Mouse (Mus musculus) heart, adult 2 months (tissue): ENCODE measurements around the gene Selenoo. TPM values are rescaled to one million over a fixed set of nuclear protein-coding genes. Genes with fewer than 3 reads are reported as not detected.
A peak's percentile ranks its signal among the peaks of the same experiment; 100 is the strongest.

Experiments used
- DNase-seq, 2 experiments: peaks; one replicate each; pipeline ENCODE4 v3.0.0; 2021
- H3K27ac ChIP-seq: fragments of 200-600 bp; 2 replicates; pipeline ENCODE4 v1.8.1; 2022
- H3K27me3 ChIP-seq: fragments of 200-500 bp; 2 replicates; pipeline ENCODE4 v1.6.1; 2012; ENCODE audit warnings: mild to moderate bottlenecking, low read length, inconsistent platforms, mixed read lengths; ENCODE audit not compliant: control insufficient read depth, insufficient read depth
- H3K36me3 ChIP-seq: fragments of 200-500 bp; 2 replicates; pipeline ENCODE4 v1.6.1; 2012; ENCODE audit warnings: low read length, inconsistent platforms; ENCODE audit not compliant: control insufficient read depth, insufficient read depth
- H3K4me1 ChIP-seq: fragments of 200-500 bp; 2 replicates; pipeline ENCODE4 v1.6.1; 2011; ENCODE audit warnings: low read length; ENCODE audit not compliant: control insufficient read depth, insufficient read depth
- H3K4me3 ChIP-seq: fragments of 200-600 bp; 2 replicates; pipeline ENCODE4 v1.8.1; 2022
- H3K79me2 ChIP-seq: fragments of 200-500 bp; replicated peaks from 2 replicates; pipeline ENCODE4 v1.6.1; 2012; ENCODE audit warnings: mild to moderate bottlenecking, inconsistent platforms, low read length, moderate library complexity, mixed read lengths; ENCODE audit not compliant: control insufficient read depth, insufficient read depth
- H3K9ac ChIP-seq: fragments of 200-500 bp; 2 replicates; pipeline ENCODE4 v1.6.1; 2012; ENCODE audit warnings: low read depth, mild to moderate bottlenecking, control low read depth, inconsistent platforms, low read length, mixed read lengths
- CTCF ChIP-seq: fragments of 200-600 bp; IDR thresholded peaks from 2 replicates; pipeline ENCODE4 v1.8.1; 2022; ENCODE audit warnings: antibody characterized with exemption, mild to moderate bottlenecking, moderate library complexity
- EP300 ChIP-seq: fragments of 200-500 bp; IDR thresholded peaks from 2 replicates; pipeline ENCODE4 v1.6.1; 2011; ENCODE audit warnings: low read depth, low read length, control low read depth; ENCODE audit not compliant: insufficient read depth
- POLR2A ChIP-seq: fragments of 200-500 bp; IDR thresholded peaks from 2 replicates; pipeline ENCODE4 v1.6.1; 2011; ENCODE audit warnings: mild to moderate bottlenecking, low read depth, low read length, control low read depth; ENCODE audit not compliant: insufficient read depth
- WGBS: fragments of 180-500 bp; shearing (Covaris S2); methylation state at CpG from one replicate; pipeline ENCODE4 v1.1.7; 2018; 5-methylcytosine and 5-hydroxymethylcytosine counted together
- intact Hi-C: fragments of 180-260 bp; cut with DNase I; formaldehyde crosslinking; loops from one replicate; pipeline ENCODE4 v1.15.1; 2025
- long read RNA-seq: library from polyadenylated mRNA; stranded (forward); transcript quantifications from one replicate; pipeline ENCODE4 v2.0.0, GENCODE M21; 2021
- polyA plus RNA-seq: library from polyadenylated mRNA; depleted of rRNA; stranded (reverse); fragments of >200 nt; gene quantifications from 2 replicates; pipeline ENCODE4 v1.2.3, GENCODE M21; 2012; rRNA removed
- total RNA-seq, 2 experiments: library from RNA; stranded (reverse); gene quantifications; 2 replicates each; pipeline ENCODE4 v1.2.3; 2021

Gene Selenoo
- 10 to 100 TPM; 13.6 to 16.5 TPM for total RNA-seq
- polyA plus RNA-seq, result 20.7 and 28.6 TPM in 2 replicates
- long read RNA-seq, transcript Selenoo-201 (9 exons, 2,383 nt), result major isoform, 36 of 42 reads
- long read RNA-seq, partial matches to known transcripts, result 0 of 42 reads
- long read RNA-seq, other reads (novel, unspliced or antisense), result 6 of 42 reads

- 3% methylated on average over 38 of the region's 38 CpGs for WGBS
These were observed at the start of gene Selenoo for GRCm38 (mm10) chr15:89088607-89089247. TSS of gene Selenoo (plus strand) at chr15:89089084.

GRCm38 (mm10) chr15:89044381-89044780 lies 44.5 kb upstream of the Selenoo start:
- Histone ChIP-seq H3K4me3 (no peak overlapping the region), H3K9ac (no peak overlapping the region), H3K27ac (no peak overlapping the region), H3K79me2 (no peaks in the 10 kb centered on the region), H3K4me1 (no peaks in the 10 kb centered on the region), H3K27me3 (no peaks in the 10 kb centered on the region), H3K36me3 (no peaks in the 10 kb centered on the region)
- TF ChIP-seq POLR2A (no peak), CTCF (peak; percentile 8; the same call in 1 of the 2 replicates)
- WGBS, result 74% methylated on average over 5 of the region's 5 CpGs
- intact Hi-C loops, result no loop called here
- DNase-seq, result no peak

More at GRCm38 (mm10) chr15:89088607-89089247, at the start of gene Selenoo:
- Histone ChIP-seq H3K27me3 (no peaks in the 10 kb centered on the region), H3K9ac (peak within 1 kb of the TSS; percentile 98), H3K79me2 (no peaks in the 10 kb centered on the region; the same call in 1 of the 2 replicates), H3K4me1 (peaks cover 4% of the 10 kb centered on the region), H3K36me3 (no peaks in the 10 kb centered on the region), H3K27ac (peak within 1 kb of the TSS; percentile 93), H3K4me3 (peak within 1 kb of the TSS; percentile 78)
- peak; percentile 91 to 94 for DNase-seq
- intact Hi-C loops, result loop anchor here (1.0 kb wide), 1 partner anchor 12 kb away; no protein-coding TSS in a partner anchor
- TF ChIP-seq CTCF, result no peak
- peak; percentile 64; the same call in 1 of the 2 replicates for TF ChIP-seq EP300

GRCm38 (mm10) chr15:89046356-89046755 lies 42.5 kb upstream of the Selenoo start:
- Histone ChIP-seq H3K36me3 (no peaks in the 10 kb centered on the region), H3K27ac (no peak overlapping the region), H3K4me1 (no peaks in the 10 kb centered on the region), H3K9ac (no peak overlapping the region), H3K79me2 (no peaks in the 10 kb centered on the region), H3K4me3 (no peak overlapping the region), H3K27me3 (no peaks in the 10 kb centered on the region)
- intact Hi-C loops, result no loop called here
- WGBS, result 69% methylated on average over 4 of the region's 4 CpGs
- DNase-seq, result no peak
- TF ChIP-seq CTCF (no peak), POLR2A (no peak), EP300 (no peak)

GRCm38 (mm10) chr15:89054666-89055065 lies 34.2 kb upstream of the Selenoo start:
- intact Hi-C loops, result no loop called here
- no peak overlapping the region for H3K9ac ChIP-seq

GRCm38 (mm10) chr15:89058736-89059135 lies 30.1 kb upstream of the Selenoo start:
- TF ChIP-seq EP300 (no peak), CTCF (no peak), POLR2A (no peak)
- Histone ChIP-seq H3K9ac (no peak overlapping the region), H3K36me3 (no peaks in the 10 kb centered on the region), H3K4me1 (no peaks in the 10 kb centered on the region), H3K4me3 (no peak overlapping the region), H3K27ac (no peak overlapping the region), H3K79me2 (no peaks in the 10 kb centered on the region), H3K27me3 (peaks cover 3% of the 10 kb centered on the region)
- intact Hi-C loops, result no loop called here
- 30% methylated on average over 6 of the region's 6 CpGs for WGBS
- DNase-seq, result peak; percentile 1 to 14

More at GRCm38 (mm10) chr15:89054666-89055065, 34.2 kb upstream of the Selenoo start:
- no peak overlapping the region for H3K4me3 ChIP-seq
- H3K36me3 ChIP-seq, result no peaks in the 10 kb centered on the region
- peak in 1 of 2 experiments; percentile 12 for DNase-seq
- no peaks in the 10 kb centered on the region for H3K4me1 ChIP-seq
- peaks cover 1% of the 10 kb centered on the region for H3K27me3 ChIP-seq
- no peak for TF ChIP-seq EP300
- no peak for TF ChIP-seq POLR2A
- TF ChIP-seq CTCF, result no peak
- H3K27ac ChIP-seq, result no peak overlapping the region
- WGBS, result 87% methylated on average over 7 of the region's 7 CpGs
- H3K79me2 ChIP-seq, result no peaks in the 10 kb centered on the region

- DNase-seq, result peak; percentile 2 to 17
- H3K27me3 ChIP-seq, result peaks cover 3% of the 10 kb centered on the region
- 2% methylated on average over 57 of the region's 57 CpGs for WGBS
- TF ChIP-seq POLR2A, result no peak
- TF ChIP-seq CTCF, result no peak
- no peak for TF ChIP-seq EP300
- intact Hi-C loops, result no loop called here
- H3K79me2 ChIP-seq, result no peaks in the 10 kb centered on the region
- H3K4me1 ChIP-seq, result no peaks in the 10 kb centered on the region
- H3K9ac ChIP-seq, result peak within 1 kb of the TSS; percentile 56
- no peak within 1 kb of the TSS for H3K27ac ChIP-seq
- H3K36me3 ChIP-seq, result no peaks in the 10 kb centered on the region
- peak within 1 kb of the TSS; percentile 48 for H3K4me3 ChIP-seq
These were observed 29.5 kb upstream of the Selenoo start, which contains the start of gene Panx2 for GRCm38 (mm10) chr15:89059161-89059931. TSS of gene Panx2 (plus strand) at chr15:89059734.
